Mouse (Mus musculus): ENCODE measurements around the gene Eno3. TPM values are rescaled to one million over a fixed set of nuclear protein-coding genes. Genes with fewer than 3 reads are reported as not detected.

Gene Eno3
- polyA plus RNA-seq, 1 experiment from 2014 or later: 14.5 TPM

- H3K9ac ChIP-seq (replicated peaks; ENCODE audit: low read depth, low read length): no peak overlapping the region
- H3K4me1 ChIP-seq (ENCODE audit: control insufficient read depth, insufficient read depth, low read length): peaks cover 12% of the 10 kb centered on the region
- no peaks in the 10 kb centered on the region for H3K9me3 ChIP-seq (ENCODE audit: control insufficient read depth, low read depth, low read length)
- H3K4me3 ChIP-seq (ENCODE audit: low read depth, low read length): no peak overlapping the region
- no peak overlapping the region for H3K4me2 ChIP-seq (replicated peaks; ENCODE audit: low read depth, low read length)
- H3K27me3 ChIP-seq (ENCODE audit: control insufficient read depth, insufficient read depth, low read length): no peaks in the 10 kb centered on the region
- no peak for ATAC-seq (ENCODE audit: insufficient number of reproducible peaks, insufficient read depth, low FRiP score, low read depth)
- WGBS: 67% methylated on average over 11 of the region's 11 CpGs
- no peak overlapping the region for H3K27ac ChIP-seq (ENCODE audit: low read length)
- peaks cover 30% of the 10 kb centered on the region for H3K36me3 ChIP-seq (ENCODE audit: control insufficient read depth, insufficient read depth, low read length)
Measured at GRCm38 (mm10) chr11:70674501-70674900, 17.5 kb downstream of the Eno3 start.

GRCm38 (mm10) chr11:70678092-70678491, 21.1 kb downstream of the Eno3 start:
- Histone ChIP-seq H3K4me1 (ENCODE audit: control insufficient read depth, insufficient read depth, low read length) (peaks cover 6% of the 10 kb centered on the region), H3K27me3 (ENCODE audit: control insufficient read depth, insufficient read depth, low read length) (no peaks in the 10 kb centered on the region), H3K4me2 (replicated peaks; ENCODE audit: low read depth, low read length) (no peak overlapping the region), H3K36me3 (ENCODE audit: control insufficient read depth, insufficient read depth, low read length) (peaks cover 44% of the 10 kb centered on the region), H3K4me3 (ENCODE audit: low read depth, low read length) (no peak overlapping the region), H3K9me3 (ENCODE audit: control insufficient read depth, low read depth, low read length) (no peaks in the 10 kb centered on the region), H3K27ac (ENCODE audit: low read length) (no peak overlapping the region), H3K9ac (replicated peaks; ENCODE audit: low read depth, low read length) (no peak overlapping the region)
- no peak for ATAC-seq (ENCODE audit: insufficient number of reproducible peaks, insufficient read depth, low FRiP score, low read depth)
- WGBS: 76% methylated on average over 9 of the region's 9 CpGs

- Histone ChIP-seq H3K9ac (replicated peaks; ENCODE audit: low read depth, low read length) (no peak overlapping the region), H3K4me1 (ENCODE audit: control insufficient read depth, insufficient read depth, low read length) (peaks cover 6% of the 10 kb centered on the region), H3K27ac (ENCODE audit: low read length) (no peak overlapping the region), H3K4me3 (ENCODE audit: low read depth, low read length) (no peak overlapping the region), H3K9me3 (ENCODE audit: control insufficient read depth, low read depth, low read length) (no peaks in the 10 kb centered on the region), H3K4me2 (replicated peaks; ENCODE audit: low read depth, low read length) (no peak overlapping the region), H3K36me3 (ENCODE audit: control insufficient read depth, insufficient read depth, low read length) (peaks cover 44% of the 10 kb centered on the region), H3K27me3 (ENCODE audit: control insufficient read depth, insufficient read depth, low read length) (no peaks in the 10 kb centered on the region)
- 82% methylated on average over 2 of the region's 2 CpGs for WGBS
- no peak for ATAC-seq (ENCODE audit: insufficient number of reproducible peaks, insufficient read depth, low FRiP score, low read depth)
Measured at GRCm38 (mm10) chr11:70678576-70678975, 21.6 kb downstream of the Eno3 start.

- 91% methylated on average over 8 of the region's 8 CpGs for WGBS
- peaks cover 6% of the 10 kb centered on the region for H3K4me1 ChIP-seq (ENCODE audit: control insufficient read depth, insufficient read depth, low read length)
- H3K9ac ChIP-seq (replicated peaks; ENCODE audit: low read depth, low read length): no peak overlapping the region
- no peak overlapping the region for H3K4me3 ChIP-seq (ENCODE audit: low read depth, low read length)
- no peak overlapping the region for H3K4me2 ChIP-seq (replicated peaks; ENCODE audit: low read depth, low read length)
- H3K9me3 ChIP-seq (ENCODE audit: control insufficient read depth, low read depth, low read length): no peaks in the 10 kb centered on the region
- no peak overlapping the region for H3K27ac ChIP-seq (ENCODE audit: low read length)
- ATAC-seq (ENCODE audit: insufficient number of reproducible peaks, insufficient read depth, low FRiP score, low read depth): no peak
- no peaks in the 10 kb centered on the region for H3K27me3 ChIP-seq (ENCODE audit: control insufficient read depth, insufficient read depth, low read length)
- H3K36me3 ChIP-seq (ENCODE audit: control insufficient read depth, insufficient read depth, low read length): peaks cover 44% of the 10 kb centered on the region
Measured at GRCm38 (mm10) chr11:70679361-70679760, 22.4 kb downstream of the Eno3 start.

GRCm38 (mm10) chr11:70679894-70680293, 22.9 kb downstream of the Eno3 start:
- Histone ChIP-seq H3K27me3 (ENCODE audit: control insufficient read depth, insufficient read depth, low read length) (no peaks in the 10 kb centered on the region), H3K27ac (ENCODE audit: low read length) (no peak overlapping the region), H3K4me1 (ENCODE audit: control insufficient read depth, insufficient read depth, low read length) (peaks cover 6% of the 10 kb centered on the region), H3K4me2 (replicated peaks; ENCODE audit: low read depth, low read length) (no peak overlapping the region), H3K9me3 (ENCODE audit: control insufficient read depth, low read depth, low read length) (no peaks in the 10 kb centered on the region), H3K4me3 (ENCODE audit: low read depth, low read length) (no peak overlapping the region), H3K9ac (replicated peaks; ENCODE audit: low read depth, low read length) (no peak overlapping the region), H3K36me3 (ENCODE audit: control insufficient read depth, insufficient read depth, low read length) (peaks cover 47% of the 10 kb centered on the region)
- 90% methylated on average over 8 of the region's 8 CpGs for WGBS
- ATAC-seq (ENCODE audit: insufficient number of reproducible peaks, insufficient read depth, low FRiP score, low read depth): no peak

GRCm38 (mm10) chr11:70681170-70681569, 24.2 kb downstream of the Eno3 start:
- Histone ChIP-seq H3K27ac (ENCODE audit: low read length) (no peak overlapping the region), H3K9ac (replicated peaks; ENCODE audit: low read depth, low read length) (no peak overlapping the region), H3K27me3 (ENCODE audit: control insufficient read depth, insufficient read depth, low read length) (no peaks in the 10 kb centered on the region), H3K4me3 (ENCODE audit: low read depth, low read length) (no peak overlapping the region), H3K4me1 (ENCODE audit: control insufficient read depth, insufficient read depth, low read length) (peaks cover 6% of the 10 kb centered on the region), H3K36me3 (ENCODE audit: control insufficient read depth, insufficient read depth, low read length) (peaks cover 37% of the 10 kb centered on the region), H3K9me3 (ENCODE audit: control insufficient read depth, low read depth, low read length) (no peaks in the 10 kb centered on the region), H3K4me2 (replicated peaks; ENCODE audit: low read depth, low read length) (no peak overlapping the region)
- no peak for ATAC-seq (ENCODE audit: insufficient number of reproducible peaks, insufficient read depth, low FRiP score, low read depth)
- WGBS: 62% methylated on average over 12 of the region's 12 CpGs

GRCm38 (mm10) chr11:70681897-70682581, 25.0 kb downstream of the Eno3 start:
- Histone ChIP-seq H3K27me3 (ENCODE audit: control insufficient read depth, insufficient read depth, low read length) (no peaks in the 10 kb centered on the region), H3K9me3 (ENCODE audit: control insufficient read depth, low read depth, low read length) (no peaks in the 10 kb centered on the region), H3K9ac (replicated peaks; ENCODE audit: low read depth, low read length) (no peak overlapping the region), H3K4me3 (ENCODE audit: low read depth, low read length) (no peak overlapping the region), H3K4me1 (ENCODE audit: control insufficient read depth, insufficient read depth, low read length) (peaks cover 6% of the 10 kb centered on the region), H3K27ac (ENCODE audit: low read length) (no peak overlapping the region; the same call in 1 of the 2 replicates), H3K36me3 (ENCODE audit: control insufficient read depth, insufficient read depth, low read length) (peaks cover 33% of the 10 kb centered on the region), H3K4me2 (replicated peaks; ENCODE audit: low read depth, low read length) (no peak overlapping the region)
- WGBS: 17% methylated on average over 11 of the region's 11 CpGs
- peak; percentile 71; the same call in 1 of the 2 replicates for ATAC-seq (ENCODE audit: insufficient number of reproducible peaks, insufficient read depth, low FRiP score, low read depth)

GRCm38 (mm10) chr11:70683640-70684039, 26.6 kb downstream of the Eno3 start:
- no peak overlapping the region for H3K4me2 ChIP-seq (replicated peaks; ENCODE audit: low read depth, low read length)
- no peak overlapping the region for H3K27ac ChIP-seq (ENCODE audit: low read length)
- H3K4me3 ChIP-seq (ENCODE audit: low read depth, low read length): no peak overlapping the region
- 79% methylated on average over 5 of the region's 5 CpGs for WGBS
- no peaks in the 10 kb centered on the region for H3K27me3 ChIP-seq (ENCODE audit: control insufficient read depth, insufficient read depth, low read length)
- H3K36me3 ChIP-seq (ENCODE audit: control insufficient read depth, insufficient read depth, low read length): peaks cover 29% of the 10 kb centered on the region
- H3K9me3 ChIP-seq (ENCODE audit: control insufficient read depth, low read depth, low read length): no peaks in the 10 kb centered on the region
- peaks cover 11% of the 10 kb centered on the region for H3K4me1 ChIP-seq (ENCODE audit: control insufficient read depth, insufficient read depth, low read length)
- no peak overlapping the region for H3K9ac ChIP-seq (replicated peaks; ENCODE audit: low read depth, low read length)
- ATAC-seq (ENCODE audit: insufficient number of reproducible peaks, insufficient read depth, low FRiP score, low read depth): no peak
